Mouse (Mus musculus): ENCODE data around the gene Spast. TPM values are rescaled to one million over a fixed set of nuclear protein-coding genes. Genes with fewer than 3 reads are reported as not detected.
"Not testable (repeated sequence)": the region's sequence is repeated elsewhere in the genome, so short reads cannot be mapped to it uniquely, and the experiment has no call there.

The Spast gene
- total RNA-seq (2021), result 10 to 100 TPM; 53.6 to 55.6 TPM
- long read RNA-seq, full-length matches to known transcripts, result 40 of 55 reads
- long read RNA-seq, partial matches to known transcripts, result 2 of 55 reads
- long read RNA-seq, other reads (novel, unspliced or antisense), result 13 of 55 reads

DNA sequence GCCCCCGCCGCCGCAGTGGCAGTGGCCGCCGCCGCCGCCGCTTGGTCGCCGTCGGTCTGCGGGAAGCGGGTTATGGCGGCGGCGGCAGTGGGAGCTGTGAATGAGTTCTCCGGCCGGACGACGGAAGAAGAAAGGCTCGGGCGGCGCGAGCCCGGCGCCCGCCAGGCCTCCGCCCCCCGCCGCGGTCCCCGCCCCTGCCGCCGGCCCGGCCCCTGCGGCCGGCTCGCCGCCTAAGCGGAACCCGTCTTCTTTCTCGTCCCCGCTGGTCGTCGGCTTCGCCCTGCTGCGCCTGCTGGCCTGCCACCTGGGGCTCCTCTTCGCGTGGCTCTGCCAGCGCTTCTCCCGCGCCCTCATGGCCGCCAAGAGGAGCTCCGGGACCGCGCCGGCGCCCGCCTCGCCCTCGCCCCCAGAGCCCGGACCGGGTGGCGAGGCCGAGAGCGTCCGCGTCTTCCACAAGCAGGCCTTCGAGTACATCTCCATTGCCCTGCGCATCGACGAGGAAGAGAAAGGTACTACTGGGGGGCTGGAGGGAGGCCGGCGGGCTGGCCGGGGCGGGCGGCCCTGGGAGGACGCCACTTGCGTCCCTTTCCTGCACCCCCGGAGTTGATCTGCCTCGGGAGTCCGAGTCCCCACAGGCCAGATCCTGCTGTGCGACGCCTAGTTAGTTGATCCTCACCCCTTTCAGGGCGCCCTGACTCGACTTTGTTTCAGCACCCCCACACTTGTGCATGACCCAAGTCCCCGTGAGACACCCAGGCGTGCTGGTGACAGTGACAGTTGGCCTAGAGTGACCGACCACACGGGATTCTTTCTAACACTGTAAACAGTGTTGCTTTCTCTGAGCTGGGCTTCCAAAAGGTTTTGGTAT lies at the start of gene Spast:
Spast (plus strand) TSS at position 51 of the 868 bp plus-strand sequence.
- peak; percentile 48 to 66 for DNase-seq (ENCODE audit: low spot score in 2 of 2)

DNA sequence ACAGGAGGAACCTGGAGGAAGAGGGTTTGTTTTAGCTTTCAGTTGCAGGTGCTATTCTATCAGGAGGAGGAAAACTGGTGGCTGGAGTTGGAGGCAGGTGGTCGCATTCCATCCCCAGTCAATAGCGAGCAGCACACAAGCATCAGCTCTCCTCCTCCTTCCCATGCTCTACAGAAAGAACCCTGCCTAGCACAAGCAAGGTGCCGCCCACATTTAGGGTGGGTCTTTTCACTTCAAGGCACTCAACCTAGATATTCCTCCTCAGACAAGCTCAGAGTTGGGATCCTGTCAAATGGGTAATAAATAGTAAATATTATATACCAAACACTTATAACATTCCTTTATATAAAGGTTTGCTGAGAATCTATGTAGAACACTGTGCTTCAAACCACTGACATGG lies 48.6 kb upstream of the Spast start:
- no peak for DNase-seq (ENCODE audit: low spot score in 2 of 2)

DNA sequence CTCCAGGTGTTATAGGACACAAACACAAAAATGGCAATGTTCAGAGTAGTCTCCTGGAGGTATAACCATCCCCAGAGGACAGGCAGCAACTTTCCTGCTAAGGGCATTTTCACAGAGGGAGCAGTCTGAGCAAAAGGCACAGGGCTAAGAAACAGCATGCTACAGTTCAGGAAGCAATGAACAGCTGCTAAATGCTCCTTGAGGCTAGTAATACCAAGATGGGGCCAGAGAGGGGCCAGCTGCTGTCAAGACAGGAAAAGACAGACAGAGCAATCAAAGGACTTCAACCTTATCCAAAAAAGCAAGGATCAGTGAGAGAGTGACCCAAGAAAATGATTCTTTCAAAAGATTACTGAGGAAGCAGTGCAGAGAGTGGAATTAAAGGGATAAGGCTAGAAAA lies 47.9 kb upstream of the Spast start:
- DNase-seq (ENCODE audit: low spot score in 2 of 2), result no peak

DNA sequence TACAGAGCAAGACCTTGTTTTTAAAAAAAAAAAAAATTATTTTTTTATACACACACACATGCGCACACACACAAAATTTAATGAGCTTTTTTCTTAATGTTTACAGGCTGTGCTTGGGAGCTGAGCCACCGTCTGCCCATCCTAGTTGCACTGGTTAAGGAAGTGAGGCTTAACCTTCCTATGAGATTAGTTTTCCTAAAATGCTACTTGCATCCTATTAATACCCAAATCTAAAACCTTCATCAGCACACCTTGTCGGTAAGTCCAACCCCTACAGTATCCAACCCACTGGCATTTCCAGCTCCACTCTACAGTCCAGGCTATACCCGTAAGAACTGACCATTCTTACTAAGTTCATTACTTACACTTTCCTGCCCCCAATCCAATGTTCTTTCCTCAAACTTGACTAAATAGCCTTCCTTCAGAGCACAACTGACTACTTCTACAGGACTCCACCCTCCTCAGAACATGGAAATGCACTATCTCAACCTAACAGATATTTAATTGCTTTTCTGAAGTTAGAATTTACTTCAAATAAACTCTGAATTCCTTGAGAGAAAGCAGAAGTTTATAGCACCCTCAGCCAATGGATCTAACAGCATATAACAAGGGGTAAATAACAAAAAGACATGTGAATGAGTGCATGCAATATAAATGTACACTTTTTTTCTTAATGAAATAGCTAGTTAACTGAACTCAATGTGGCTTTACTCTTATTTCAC lies 47.0 kb upstream of the Spast start:
- DNase-seq (ENCODE audit: low spot score in 2 of 2), result no peak

DNA sequence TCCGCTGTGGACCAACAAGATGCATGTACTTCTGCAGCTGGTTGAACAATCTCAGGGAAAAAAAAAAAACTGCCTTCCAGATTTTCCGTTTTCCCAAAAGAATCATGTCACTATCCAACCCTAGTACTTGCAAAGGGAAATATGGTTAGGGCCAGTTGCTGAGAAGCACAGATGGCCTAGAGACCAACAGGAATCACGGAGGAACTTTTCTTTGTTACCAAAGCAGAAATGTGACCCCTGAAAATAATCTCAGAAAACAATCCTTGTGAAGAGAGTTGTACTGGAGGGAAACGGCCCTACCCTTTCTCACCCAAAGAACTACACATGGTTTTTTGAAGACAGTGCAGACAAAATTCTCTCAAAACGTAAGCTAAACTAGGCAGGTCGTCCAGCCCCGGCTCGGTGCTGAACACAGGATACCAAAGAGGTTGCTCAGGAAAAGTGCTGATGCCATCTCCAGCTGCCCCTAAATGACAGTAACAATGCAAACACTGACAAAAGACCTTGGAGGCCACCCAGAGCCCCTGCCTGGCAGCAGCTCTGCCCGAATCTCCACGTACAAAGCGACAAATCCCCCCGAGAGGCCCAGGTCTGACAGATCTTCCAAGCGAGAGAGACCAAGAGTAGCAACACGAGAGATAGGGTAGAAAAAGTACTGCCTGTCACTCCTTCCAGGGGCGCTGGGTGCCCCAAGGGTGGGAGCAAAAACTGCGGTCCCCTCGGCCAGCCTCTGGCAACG lies 44.9 kb upstream of the Spast start:
- DNase-seq (ENCODE audit: low spot score in 2 of 2), result peak in 1 of 2 experiments; percentile 33

DNA sequence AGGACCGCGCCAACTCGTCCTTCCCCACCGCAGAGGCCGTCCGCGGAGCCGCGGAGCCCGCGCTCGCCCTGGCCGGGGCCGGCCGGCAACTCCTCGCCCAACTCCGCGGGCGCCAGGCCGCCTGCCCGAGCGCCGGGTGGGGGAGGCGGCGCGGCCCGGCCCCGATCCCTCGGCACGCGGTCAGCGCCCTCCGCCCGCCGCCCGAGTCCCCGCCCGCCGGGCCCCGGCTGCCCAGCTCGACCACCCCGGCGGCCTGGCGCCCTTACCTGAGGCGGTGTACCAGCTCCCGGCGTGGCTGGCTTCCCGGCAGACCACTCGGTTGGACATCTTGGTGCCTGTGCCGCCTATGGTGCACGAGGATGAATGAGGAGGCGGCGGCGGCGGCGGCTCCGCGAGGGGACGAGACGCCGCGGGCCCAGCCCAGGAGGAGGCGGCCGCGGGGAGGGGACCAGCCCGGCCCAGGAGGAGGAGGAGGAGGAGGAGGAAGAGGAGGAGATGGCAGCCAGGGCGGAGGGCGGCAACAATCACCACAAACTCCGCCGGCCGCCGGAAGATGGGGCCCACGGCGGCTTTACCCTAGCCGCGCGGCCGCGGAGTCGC lies 44.3 kb upstream of the Spast start:
- DNase-seq (ENCODE audit: low spot score in 2 of 2), result peak; percentile 71 to 83

DNA sequence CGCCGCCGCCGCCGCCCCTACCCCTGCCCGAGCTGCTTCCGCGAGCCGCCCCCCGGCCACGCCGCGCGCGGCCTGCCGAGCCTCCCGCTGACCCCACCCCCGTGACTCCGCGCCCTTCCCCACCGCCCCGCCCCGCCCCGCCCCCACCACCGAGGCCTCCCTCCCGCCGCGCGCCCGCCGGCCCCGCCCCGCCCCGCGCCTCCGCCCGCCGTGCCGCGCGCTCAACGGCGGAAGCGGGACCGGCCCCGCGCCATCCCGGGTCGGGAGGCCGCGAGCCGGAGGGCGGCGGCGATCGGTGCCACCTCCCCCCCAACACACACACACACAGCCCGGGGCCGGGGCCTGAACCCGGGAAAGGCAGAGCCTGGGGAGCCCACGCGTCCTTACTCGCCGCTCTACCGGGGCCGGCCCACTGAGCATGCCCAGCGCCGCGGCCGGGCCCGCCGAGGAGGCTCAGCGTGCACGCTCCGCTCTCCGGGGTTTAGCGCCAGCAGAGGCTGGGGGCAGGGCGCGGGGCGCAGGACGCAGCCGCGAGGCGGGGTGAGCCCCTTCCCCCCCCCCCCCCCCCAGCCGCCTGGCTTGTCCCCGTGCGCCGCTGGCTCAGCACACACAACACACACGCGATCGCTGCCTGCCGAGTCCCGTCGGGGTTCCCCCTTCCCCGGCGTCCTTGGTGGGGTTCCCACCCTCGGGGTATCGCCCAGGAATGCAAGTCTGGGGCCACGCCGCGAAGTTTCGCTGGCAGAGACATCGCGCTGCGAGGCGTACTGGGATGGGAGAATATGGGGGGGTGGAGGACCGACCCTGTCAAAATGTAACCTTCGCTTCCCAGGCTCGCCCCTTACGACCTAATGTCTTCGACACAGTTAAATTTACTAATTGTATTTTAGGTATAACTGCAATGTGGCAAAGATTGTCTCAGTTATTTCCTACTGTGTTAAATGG lies 43.5 kb upstream of the Spast start, which contains the start of gene Memo1:
Memo1 (minus strand) TSS at position 496 of the 945 bp plus-strand sequence.
- peak; percentile 80 to 84 for DNase-seq (ENCODE audit: low spot score in 2 of 2)

DNA sequence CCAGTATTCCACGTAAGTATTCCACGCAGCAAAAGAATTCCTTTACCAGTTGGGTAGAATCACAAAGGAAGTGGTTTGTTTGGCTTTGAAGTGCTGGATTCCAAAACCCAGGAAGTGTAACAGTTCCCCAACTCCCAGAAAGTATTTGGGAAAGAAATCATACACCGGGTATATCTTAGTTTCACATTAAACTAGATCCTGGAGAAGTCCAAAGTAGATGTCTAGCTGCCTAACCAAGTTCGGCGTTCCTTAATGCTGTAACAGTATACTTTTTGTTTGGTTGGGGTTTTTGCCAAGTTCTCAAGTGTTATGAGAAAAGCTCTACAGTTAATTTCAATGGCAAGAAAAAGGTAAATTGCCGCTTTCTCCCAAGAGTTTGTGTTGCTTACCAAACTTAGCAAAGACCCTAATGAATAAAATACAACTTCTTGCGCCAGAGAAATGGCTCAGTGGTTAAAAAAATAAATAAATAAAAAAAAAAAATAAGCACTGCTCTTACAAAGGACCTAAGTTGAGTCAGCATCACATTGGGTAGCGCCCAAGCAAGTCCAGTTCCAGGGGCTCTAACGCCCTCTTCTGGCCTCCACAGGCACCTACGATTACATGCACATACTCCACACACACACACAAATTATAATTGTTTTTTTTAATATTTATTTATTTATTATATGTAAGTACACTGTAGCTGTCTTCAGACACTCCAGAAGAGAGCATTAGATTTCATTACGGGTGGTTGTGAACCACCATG lies 42.5 kb upstream of the Spast start:
- DNase-seq (ENCODE audit: low spot score in 2 of 2), result peak in 1 of 2 experiments; percentile 22

DNA sequence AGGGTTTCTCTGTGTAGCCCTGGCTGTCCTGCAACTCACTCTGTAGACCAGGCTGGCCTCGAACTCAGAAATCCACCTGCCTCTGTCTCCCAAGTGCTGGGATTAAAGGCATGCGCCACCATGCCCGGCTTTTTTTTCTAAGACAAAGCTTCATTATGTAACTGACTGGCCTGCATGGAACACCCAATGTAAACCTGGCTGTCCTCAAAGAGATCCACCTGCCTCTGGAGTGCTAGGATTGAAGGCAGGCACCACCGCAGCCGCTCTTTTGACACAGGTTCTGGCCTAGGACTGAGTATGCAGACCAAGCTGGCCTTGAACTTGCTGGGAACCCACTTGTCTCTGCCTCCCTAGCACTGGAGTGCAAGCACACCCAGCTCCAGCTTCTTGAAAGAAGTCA lies 41.8 kb upstream of the Spast start:
- DNase-seq (ENCODE audit: low spot score in 2 of 2), result not testable (repeated sequence)

DNA sequence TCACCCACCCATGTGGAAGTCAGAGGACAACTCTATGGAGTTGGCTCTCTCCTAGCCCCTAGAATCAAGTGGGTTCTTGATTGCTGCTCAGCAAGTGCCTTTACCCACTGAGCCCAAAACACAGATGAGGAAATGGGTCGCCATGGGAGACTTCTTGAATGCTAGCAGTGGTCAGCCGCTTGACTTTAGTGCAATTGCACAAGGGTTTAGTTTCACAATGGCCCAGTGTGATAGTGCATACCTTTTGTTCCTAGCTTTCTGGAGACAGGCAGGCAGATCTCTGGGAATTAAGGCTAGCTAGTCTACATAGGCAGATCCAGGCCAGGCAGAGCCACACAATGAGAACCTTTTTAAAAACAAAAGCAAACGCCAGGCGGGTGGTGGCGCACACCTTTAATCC lies 38.7 kb upstream of the Spast start:
- DNase-seq (ENCODE audit: low spot score in 2 of 2), result no peak

DNA sequence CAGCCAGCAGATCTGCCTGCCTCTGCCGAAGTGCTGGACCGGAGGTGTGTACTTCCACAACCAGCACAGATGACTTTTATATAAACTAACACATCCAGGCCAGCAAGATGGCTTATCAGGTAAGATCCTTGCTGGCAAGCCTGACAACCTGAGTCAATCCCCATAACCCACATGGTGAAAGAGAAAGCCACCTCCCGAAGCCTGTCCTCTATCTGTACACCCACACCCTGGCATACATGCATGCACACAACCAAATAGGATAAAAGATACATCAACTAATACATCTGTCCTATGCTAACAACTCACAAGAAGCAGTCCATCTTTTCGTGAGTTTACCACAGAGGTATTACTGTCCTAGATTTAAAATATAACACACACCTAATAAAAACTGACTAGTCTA lies 34.7 kb upstream of the Spast start:
- DNase-seq (ENCODE audit: low spot score in 2 of 2), result no peak

DNA sequence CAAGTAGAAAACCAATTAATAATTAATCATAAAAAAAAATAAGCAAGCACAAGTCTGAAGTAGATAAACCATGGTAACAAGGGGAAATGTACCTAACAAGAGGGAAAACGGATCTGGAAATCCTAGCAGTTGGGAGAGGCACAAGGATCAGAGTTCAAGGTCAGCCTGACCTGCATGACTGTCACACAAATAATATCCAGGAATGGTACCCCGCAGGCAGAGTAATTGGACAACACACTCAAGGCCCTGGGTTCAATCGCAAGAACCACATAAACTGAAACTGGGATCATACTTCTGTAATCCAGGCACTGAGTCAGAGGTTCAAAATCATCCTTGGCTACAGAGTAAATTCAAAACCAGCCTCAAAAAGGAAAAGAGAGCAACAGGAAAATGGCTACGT lies 33.2 kb upstream of the Spast start:
- DNase-seq (ENCODE audit: low spot score in 2 of 2), result no peak

DNA sequence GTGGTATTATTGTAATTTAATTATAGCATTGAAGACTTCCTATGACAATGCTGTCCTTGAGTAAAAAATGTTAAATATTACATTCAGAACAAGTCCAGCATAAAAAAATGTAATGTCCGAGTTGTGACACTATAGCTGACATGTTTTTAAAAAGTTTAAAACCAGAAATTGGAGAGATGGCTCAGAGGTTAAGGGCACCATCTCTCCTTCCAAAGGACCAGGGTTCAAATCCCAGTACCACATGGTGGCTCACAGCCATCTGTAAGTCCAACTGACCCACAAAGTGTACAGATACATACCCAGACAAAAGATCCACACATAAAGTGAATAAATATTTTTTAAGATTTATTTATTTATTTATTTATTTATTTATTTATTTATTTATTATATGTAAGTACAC lies 32.8 kb upstream of the Spast start:
- no peak for DNase-seq (ENCODE audit: low spot score in 2 of 2)

DNA sequence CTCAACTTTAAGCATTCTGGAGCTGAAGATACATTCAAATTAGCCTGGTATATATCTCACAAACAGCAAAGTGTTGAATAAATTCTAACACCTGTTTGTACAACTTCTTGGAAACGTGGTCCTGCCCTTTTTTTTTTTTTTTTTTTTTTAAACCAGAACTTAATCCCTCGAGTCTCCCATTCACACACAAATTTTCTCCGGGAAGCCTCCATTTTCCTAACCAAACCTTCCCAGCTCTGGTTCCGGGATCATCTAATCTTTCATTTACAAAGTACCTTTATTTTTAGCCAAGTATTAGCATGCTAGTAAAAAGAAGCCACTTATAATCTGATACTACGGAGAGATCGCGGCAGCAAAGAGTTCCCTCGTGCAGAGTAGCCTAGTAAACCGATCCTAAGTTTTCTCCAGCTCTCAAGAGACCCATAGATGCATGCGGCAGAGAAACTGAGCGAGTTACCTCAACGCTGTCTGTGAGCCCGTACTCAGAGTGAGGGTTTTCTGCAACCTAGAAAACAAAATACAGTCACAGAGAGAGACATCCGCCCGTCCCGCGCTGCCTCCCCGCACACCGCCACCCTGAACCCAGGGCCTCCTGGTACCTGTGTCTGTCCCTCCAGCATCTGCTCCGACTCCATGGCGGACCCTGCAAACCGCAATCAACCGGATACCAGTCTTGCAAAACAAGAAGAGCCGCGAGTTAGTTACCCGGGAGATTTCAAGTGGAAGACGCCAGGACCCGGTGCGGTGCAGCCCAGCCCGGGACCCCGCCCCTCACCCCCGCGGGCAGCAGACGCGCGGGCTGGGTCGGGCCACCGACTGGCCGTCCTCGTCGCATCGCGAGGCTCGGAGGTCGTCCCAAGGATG lies 23.1 kb upstream of the Spast start:
- DNase-seq (ENCODE audit: low spot score in 2 of 2), result no peak

DNA sequence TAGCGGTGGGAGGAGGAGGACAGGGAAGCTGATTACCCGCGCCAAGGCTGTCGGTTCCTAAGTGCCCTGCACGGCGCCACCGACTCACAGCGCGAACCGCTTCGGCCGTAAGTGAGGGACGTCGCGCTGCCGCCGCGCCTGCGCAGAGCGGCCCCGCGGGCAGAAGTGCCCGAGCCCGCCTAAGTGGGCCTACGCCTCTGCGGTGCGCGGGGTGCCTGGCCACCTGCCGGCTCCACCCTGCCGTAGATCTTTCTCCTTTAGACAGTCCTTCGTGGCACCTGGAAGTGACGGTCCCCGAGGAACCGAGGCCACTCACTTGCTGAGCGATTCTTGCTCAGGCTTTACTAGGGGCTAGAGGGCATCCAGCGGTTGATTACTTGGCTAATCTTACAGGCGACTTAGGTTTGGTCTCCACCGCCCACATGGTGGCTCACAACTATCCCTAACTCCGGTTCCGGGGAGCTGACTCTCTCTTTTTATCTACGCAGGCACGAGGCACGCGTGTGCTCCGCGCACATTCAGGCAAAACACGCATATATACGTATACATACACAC lies 22.4 kb upstream of the Spast start:
- peak; percentile 80 to 88 for DNase-seq (ENCODE audit: low spot score in 2 of 2)

DNA sequence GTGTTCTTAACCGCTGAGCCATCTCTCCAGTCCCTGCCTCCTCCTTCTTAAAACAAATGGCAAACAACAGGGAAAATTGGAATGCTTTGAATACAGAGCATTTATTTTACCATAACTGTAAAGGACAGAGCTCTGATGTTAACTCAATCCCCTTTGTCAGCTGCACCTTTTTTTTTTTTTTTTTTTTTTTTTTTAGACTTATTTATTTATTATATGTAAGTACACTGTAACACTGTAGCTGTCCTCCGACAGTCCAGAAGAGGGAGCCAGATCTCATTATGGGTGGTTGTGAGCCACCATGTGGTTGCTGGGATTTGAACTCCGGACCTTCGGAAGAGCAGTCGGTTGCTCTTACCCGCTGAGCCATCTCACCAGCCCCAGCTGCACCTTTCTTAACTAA lies 20.1 kb upstream of the Spast start:
- no peak for DNase-seq (ENCODE audit: low spot score in 2 of 2)

DNA sequence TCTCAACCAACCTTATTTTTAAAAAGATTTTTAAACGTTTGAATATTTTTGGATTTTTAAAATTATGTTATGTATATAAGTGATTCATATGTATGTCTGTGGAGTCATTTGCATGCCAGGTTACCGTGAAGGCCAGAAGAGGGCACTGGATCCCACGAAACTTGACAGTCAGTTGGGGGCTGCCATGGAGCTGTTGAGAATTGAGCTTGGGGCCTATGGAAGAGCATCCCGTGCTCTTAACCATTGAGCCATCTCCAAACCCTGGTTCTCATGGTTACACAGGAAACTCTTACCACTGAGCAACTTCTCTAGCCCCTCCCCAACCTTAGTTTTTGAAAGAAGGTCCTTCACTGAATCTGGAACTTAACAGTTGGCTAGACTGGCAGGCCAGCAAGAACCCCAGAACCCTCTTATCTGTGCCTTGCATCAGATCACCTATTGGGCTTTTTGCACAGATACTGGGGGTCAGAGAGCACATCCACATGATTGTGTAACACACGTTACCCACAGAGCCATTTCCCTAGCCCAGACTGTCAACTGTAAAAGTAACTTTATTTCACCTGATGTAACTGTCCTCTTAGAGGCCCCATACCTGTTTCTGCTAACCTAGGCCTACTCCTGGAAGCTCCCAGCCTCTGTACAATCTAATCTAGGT lies 16.3 kb upstream of the Spast start:
- DNase-seq (ENCODE audit: low spot score in 2 of 2), result no peak
